Mouse (Mus musculus): ENCODE results near the gene Grk5. TPM values are rescaled to one million over a fixed set of nuclear protein-coding genes. Genes with fewer than 3 reads are reported as not detected.

Gene Grk5
- polyA plus RNA-seq, 1 experiment from 2014 or later: 1.5 TPM

GRCm38 (mm10) chr19:61087781-61088180 lies 198.2 kb downstream of the Grk5 start:
- no peak overlapping the region for H3K9ac ChIP-seq
- H3K36me3 ChIP-seq: peaks cover 27% of the 10 kb centered on the region
- H3K4me2 ChIP-seq (replicated peaks): no peak overlapping the region
- no peak overlapping the region for H3K27ac ChIP-seq
- no peak for ATAC-seq (ENCODE audit: low FRiP score, low read depth)
- no peaks in the 10 kb centered on the region for H3K27me3 ChIP-seq
- 93% methylated on average over 1 of the region's 1 CpGs for WGBS
- H3K4me3 ChIP-seq: no peak overlapping the region
- H3K4me1 ChIP-seq: no peaks in the 10 kb centered on the region
- no peaks in the 10 kb centered on the region for H3K9me3 ChIP-seq

DNA sequence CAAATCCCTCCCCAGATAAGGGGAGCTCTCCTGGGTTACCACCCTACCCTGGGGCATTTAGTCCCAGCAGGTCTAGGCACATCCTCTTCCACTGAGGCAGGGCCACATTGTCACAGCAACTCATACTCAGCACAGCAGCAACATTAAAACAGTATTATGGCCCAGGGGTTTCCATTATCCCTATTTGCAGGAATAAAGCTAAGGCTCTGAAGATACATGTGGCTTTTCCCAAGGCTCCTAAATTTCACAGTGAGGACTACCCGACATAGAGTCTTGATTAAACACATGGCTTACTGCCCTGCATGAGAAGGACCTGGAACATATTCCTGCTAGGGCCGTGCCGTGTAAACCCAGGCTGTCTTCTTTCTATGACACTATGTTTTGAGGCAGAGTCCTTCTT lies 199.5 kb downstream of the Grk5 start:
- Histone ChIP-seq H3K9me3 (no peaks in the 10 kb centered on the region), H3K27ac (no peak overlapping the region), H3K4me2 (replicated peaks) (no peak overlapping the region), H3K36me3 (peaks cover 27% of the 10 kb centered on the region), H3K27me3 (no peaks in the 10 kb centered on the region), H3K9ac (no peak overlapping the region), H3K4me3 (no peak overlapping the region), H3K4me1 (no peaks in the 10 kb centered on the region)
- no peak for ATAC-seq (ENCODE audit: low FRiP score, low read depth)
- 86% methylated on average over 3 of the region's 3 CpGs for WGBS

DNA sequence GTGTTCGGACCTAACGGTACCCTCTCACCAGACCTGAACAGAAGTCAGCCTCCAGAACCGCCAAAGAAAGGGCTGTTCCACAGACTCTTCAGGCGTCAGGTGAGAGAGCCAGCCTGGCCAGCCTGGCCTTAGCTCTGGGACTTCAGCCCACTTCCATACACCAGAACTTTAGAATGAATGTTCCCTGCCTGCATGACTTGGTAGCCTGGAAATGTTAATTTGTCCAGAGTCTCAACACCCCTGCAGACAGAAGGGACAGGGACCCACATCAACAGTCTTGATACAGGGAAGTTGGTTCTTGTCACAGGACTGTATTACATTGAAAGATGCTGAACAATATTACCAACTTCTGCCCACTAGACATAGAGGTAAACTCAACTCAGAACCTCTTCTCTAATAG lies 201.0 kb downstream of the Grk5 start:
- Histone ChIP-seq H3K4me3 (no peak overlapping the region), H3K9me3 (no peaks in the 10 kb centered on the region), H3K27ac (no peak overlapping the region), H3K4me2 (replicated peaks) (no peak overlapping the region), H3K9ac (no peak overlapping the region), H3K36me3 (peaks cover 27% of the 10 kb centered on the region), H3K4me1 (no peaks in the 10 kb centered on the region), H3K27me3 (no peaks in the 10 kb centered on the region)
- ATAC-seq (ENCODE audit: low FRiP score, low read depth): no peak
- 91% methylated on average over 4 of the region's 4 CpGs for WGBS

DNA sequence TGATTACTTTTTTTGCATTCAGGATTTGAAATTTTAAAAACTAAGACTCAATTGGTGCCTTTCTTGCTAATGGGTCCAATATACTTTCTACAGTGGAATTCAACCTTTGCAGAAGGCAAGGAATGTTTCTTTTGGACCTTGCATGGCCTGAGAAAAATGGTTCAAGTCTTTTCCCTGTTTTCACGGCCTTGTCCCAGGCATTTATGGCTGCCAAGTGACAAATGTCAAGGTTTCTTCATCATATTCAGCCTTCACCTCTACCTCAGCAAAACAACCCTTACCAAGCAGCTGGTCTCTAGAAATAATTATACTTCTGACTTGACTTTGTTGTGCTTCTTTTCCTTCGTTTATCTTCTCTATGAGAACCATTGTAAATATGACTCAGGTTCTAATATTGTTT lies 207.2 kb downstream of the Grk5 start:
- no peaks in the 10 kb centered on the region for H3K27me3 ChIP-seq
- H3K36me3 ChIP-seq: no peaks in the 10 kb centered on the region
- H3K9ac ChIP-seq: no peak overlapping the region
- H3K9me3 ChIP-seq: no peaks in the 10 kb centered on the region
- H3K27ac ChIP-seq: no peak overlapping the region
- ATAC-seq (ENCODE audit: low FRiP score, low read depth): no peak
- no peak overlapping the region for H3K4me3 ChIP-seq
- no peak overlapping the region for H3K4me2 ChIP-seq (replicated peaks)
- H3K4me1 ChIP-seq: no peaks in the 10 kb centered on the region
- 78% methylated on average over 2 of the region's 2 CpGs for WGBS

DNA sequence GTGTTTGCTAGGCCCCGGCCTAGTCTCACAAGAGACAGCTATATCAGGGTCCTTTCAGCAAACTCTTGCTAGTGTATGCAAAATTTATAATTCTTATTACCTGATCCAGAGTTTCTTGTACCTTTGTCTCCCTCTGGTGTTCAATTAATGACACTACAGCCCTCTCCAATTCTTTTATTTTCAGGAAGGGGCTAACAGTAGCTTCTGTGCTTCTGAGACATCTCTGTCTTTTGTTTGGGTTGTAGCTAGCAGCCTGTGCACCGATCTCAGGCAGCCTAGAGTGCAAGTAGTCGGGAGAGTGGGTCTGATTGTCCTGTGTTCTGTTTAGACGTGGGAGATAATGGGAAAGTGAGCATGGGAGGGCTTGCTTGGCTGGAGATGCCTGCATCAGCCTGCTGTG lies 208.2 kb downstream of the Grk5 start:
- Histone ChIP-seq H3K27ac (no peak overlapping the region), H3K9me3 (no peaks in the 10 kb centered on the region), H3K9ac (no peak overlapping the region), H3K4me1 (no peaks in the 10 kb centered on the region), H3K4me3 (no peak overlapping the region), H3K36me3 (no peaks in the 10 kb centered on the region), H3K4me2 (replicated peaks) (no peak overlapping the region), H3K27me3 (no peaks in the 10 kb centered on the region)
- no peak for ATAC-seq (ENCODE audit: low FRiP score, low read depth)
- WGBS: 24% methylated on average over 4 of the region's 4 CpGs

DNA sequence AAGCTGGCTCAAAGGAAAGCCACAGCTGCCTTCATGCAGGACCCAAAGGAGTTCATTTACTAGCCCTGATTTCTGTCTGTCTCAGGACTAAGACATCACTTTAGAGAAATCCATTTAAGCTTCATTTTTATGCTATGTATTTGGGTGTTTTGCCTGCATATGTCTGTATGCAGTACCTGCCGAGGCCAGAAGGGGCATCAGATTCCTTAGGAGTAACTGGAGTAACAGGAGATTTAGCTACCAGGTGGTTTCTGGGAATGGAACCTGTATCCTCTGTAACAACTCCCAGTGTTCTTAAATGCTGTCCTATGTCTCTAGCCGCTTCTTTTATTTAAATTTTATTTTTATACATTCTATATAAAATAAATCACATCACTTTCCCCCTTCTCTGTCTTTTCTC lies 220.6 kb downstream of the Grk5 start:
- Histone ChIP-seq H3K4me1 (no peaks in the 10 kb centered on the region), H3K36me3 (peaks cover 5% of the 10 kb centered on the region; the same call in 1 of the 2 replicates), H3K27ac (no peak overlapping the region), H3K4me2 (replicated peaks) (no peak overlapping the region), H3K27me3 (no peaks in the 10 kb centered on the region), H3K9me3 (peaks cover 22% of the 10 kb centered on the region), H3K9ac (no peak overlapping the region), H3K4me3 (no peak overlapping the region)
- ATAC-seq (ENCODE audit: low FRiP score, low read depth): no peak
- 45% methylated on average over 2 of the region's 2 CpGs for WGBS

DNA sequence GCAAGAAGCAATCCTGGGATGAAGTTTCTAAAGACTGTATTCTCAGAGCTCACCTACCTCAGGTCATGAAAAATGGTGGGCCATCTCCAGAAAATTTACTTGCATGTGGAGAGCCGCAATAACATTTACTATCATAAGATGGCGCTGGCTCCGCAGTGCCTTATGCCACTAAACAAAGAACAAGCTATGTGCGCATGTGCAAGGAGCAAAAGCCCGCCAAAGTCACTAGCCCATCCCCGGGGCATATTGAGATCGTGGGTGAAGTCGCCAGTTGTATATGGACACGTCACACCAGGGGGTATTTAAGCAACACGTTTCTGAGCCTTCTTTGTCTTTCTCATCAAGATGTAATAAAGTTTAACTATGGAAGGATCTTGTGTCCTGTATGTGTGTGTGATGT lies 241.5 kb downstream of the Grk5 start:
- WGBS: 87% methylated on average over 10 of the region's 10 CpGs
- ATAC-seq (ENCODE audit: low FRiP score, low read depth): no peak
- Histone ChIP-seq H3K4me2 (replicated peaks) (no peak overlapping the region), H3K36me3 (peaks cover 29% of the 10 kb centered on the region), H3K9me3 (peaks cover 3% of the 10 kb centered on the region), H3K9ac (no peak overlapping the region), H3K4me3 (no peak overlapping the region), H3K4me1 (no peaks in the 10 kb centered on the region), H3K27me3 (no peaks in the 10 kb centered on the region), H3K27ac (no peak overlapping the region)

- no peak for ATAC-seq (ENCODE audit: low FRiP score, low read depth)
- Histone ChIP-seq H3K27ac (no peak overlapping the region), H3K36me3 (peaks cover 4% of the 10 kb centered on the region), H3K4me2 (replicated peaks) (no peak overlapping the region), H3K9me3 (no peaks in the 10 kb centered on the region), H3K4me3 (no peak overlapping the region), H3K27me3 (no peaks in the 10 kb centered on the region), H3K9ac (no peak overlapping the region), H3K4me1 (peaks cover 8% of the 10 kb centered on the region)
Measured at GRCm38 (mm10) chr19:61138655-61139054, 249.1 kb downstream of the Grk5 start.

GRCm38 (mm10) chr19:61140342-61141206 lies 251.0 kb downstream of the Grk5 start, which contains the start of gene Zfp950:
Zfp950 (minus strand) TSS chr19:61140840.
- no peaks in the 10 kb centered on the region; the same call in none of the 2 replicates for H3K36me3 ChIP-seq
- H3K9ac ChIP-seq: peak within 1 kb of the TSS; percentile 86
- H3K27ac ChIP-seq: 0 out of 2 replicates have a peak within 1 kb of the TSS, but pooled peaks have one; percentile 52
- under 1% methylated on average over 18 of the region's 18 CpGs for WGBS
- H3K4me2 ChIP-seq (replicated peaks): peak within 1 kb of the TSS; percentile 69
- H3K27me3 ChIP-seq: no peaks in the 10 kb centered on the region
- peak within 1 kb of the TSS; percentile 81 for H3K4me3 ChIP-seq
- no peaks in the 10 kb centered on the region for H3K9me3 ChIP-seq
- ATAC-seq (ENCODE audit: low FRiP score, low read depth): peak; percentile 99
- peaks cover 8% of the 10 kb centered on the region for H3K4me1 ChIP-seq

DNA sequence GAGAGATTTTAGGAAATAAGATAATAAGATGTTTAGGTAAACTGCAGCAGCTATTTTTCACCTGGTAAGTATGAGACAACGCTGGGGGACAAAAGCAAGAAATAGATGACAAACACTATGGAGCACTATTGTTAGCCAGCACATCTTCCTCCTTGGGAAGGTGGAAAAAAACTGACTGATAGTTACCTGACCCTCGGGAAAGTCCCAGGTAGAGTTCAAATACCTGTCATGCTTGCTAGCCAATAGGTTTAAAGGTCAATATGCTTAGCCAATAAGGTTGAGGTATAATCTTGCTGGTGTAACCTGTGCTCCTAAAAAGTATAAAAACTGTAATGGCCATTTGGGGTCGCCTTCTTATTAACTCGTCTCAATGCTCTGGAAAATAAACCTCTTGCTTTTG lies 251.8 kb downstream of the Grk5 start:
- WGBS: 24% methylated on average over 4 of the region's 4 CpGs
- no peak for ATAC-seq (ENCODE audit: low FRiP score, low read depth)
- Histone ChIP-seq H3K27ac (no peak overlapping the region), H3K27me3 (no peaks in the 10 kb centered on the region), H3K9me3 (no peaks in the 10 kb centered on the region), H3K9ac (peak overlapping the region; percentile 86), H3K4me1 (peaks cover 8% of the 10 kb centered on the region), H3K4me2 (replicated peaks) (peak overlapping the region; percentile 69), H3K4me3 (peak overlapping the region; percentile 81), H3K36me3 (no peaks in the 10 kb centered on the region; the same call in 1 of the 2 replicates)

Data from limb, embryonic 13.5 days (tissue).